Mouse (Mus musculus) heart, embryonic 13.5 days (tissue): ENCODE measurements at regions not wholly inside any gene's neighbourhood (a gene's known extent, or its start where the extent isn't known, plus 50 kb on each side); places are given as distances from the start of the nearest gene placed in this dataset.

ENCODE experiments used
- ATAC-seq: fragments of 200-750 bp; cut with Nextera tagmentation; 2 replicates; pipeline ENCODE4 v1.8.0; 2017; ENCODE audit warnings: moderate TSS enrichment; ENCODE audit not compliant: insufficient number of reproducible peaks, low FRiP score, low TSS enrichment; ENCODE audit errors: extremely low read depth
- H3K27ac ChIP-seq: fragments of 300-500 bp; sonication (generic); replicated peaks from 2 replicates; pipeline ENCODE4 v1.5.1; 2015; ENCODE audit warnings: moderate library complexity, mild to moderate bottlenecking, inconsistent platforms
- H3K27me3 ChIP-seq: fragments of 300-500 bp; sonication (generic); replicated peaks from 2 replicates; pipeline ENCODE4 v1.6.1; 2015; ENCODE audit warnings: mild to moderate bottlenecking, inconsistent platforms
- H3K36me3 ChIP-seq: fragments of 300-500 bp; sonication (generic); 2 replicates; pipeline ENCODE4 v1.6.1; 2015; ENCODE audit warnings: mild to moderate bottlenecking, inconsistent platforms
- H3K4me1 ChIP-seq: fragments of 300-500 bp; sonication (generic); 2 replicates; pipeline ENCODE4 v1.6.1; 2015; ENCODE audit warnings: inconsistent platforms
- H3K4me2 ChIP-seq: fragments of 300-500 bp; sonication (generic); 2 replicates; pipeline ENCODE4 v1.6.1; 2015; ENCODE audit warnings: inconsistent platforms, mild to moderate bottlenecking, moderate library complexity
- H3K4me3 ChIP-seq: fragments of 300-500 bp; sonication (generic); 2 replicates; pipeline ENCODE4 v1.5.1; 2015; ENCODE audit warnings: moderate library complexity, mild to moderate bottlenecking, inconsistent platforms
- H3K9ac ChIP-seq: fragments of 300-500 bp; sonication (generic); 2 replicates; pipeline ENCODE4 v1.6.1; 2015; ENCODE audit warnings: inconsistent platforms, mild to moderate bottlenecking, moderate library complexity
- H3K9me3 ChIP-seq: fragments of 300-500 bp; sonication (generic); 2 replicates; pipeline ENCODE4 v1.6.1; 2016; ENCODE audit warnings: inconsistent platforms
- WGBS: fragments of 180-500 bp; shearing (Covaris S2); methylation state at CpG from one replicate; pipeline ENCODE4 v1.1.7; 2015; ENCODE audit warnings: mixed read lengths; 5-methylcytosine and 5-hydroxymethylcytosine counted together

- Histone ChIP-seq H3K27ac (no peak overlapping the region), H3K9ac (no peak overlapping the region), H3K4me1 (peaks cover 34% of the 10 kb centered on the region), H3K27me3 (no peaks in the 10 kb centered on the region), H3K4me3 (no peak overlapping the region), H3K9me3 (no peaks in the 10 kb centered on the region), H3K36me3 (no peaks in the 10 kb centered on the region), H3K4me2 (no peak overlapping the region)
- no peak for ATAC-seq
- 82% methylated on average over 6 of the region's 6 CpGs for WGBS
These were observed 95.3 kb upstream of the Id2 start for GRCm38 (mm10) chr12:25192216-25192615.

DNA sequence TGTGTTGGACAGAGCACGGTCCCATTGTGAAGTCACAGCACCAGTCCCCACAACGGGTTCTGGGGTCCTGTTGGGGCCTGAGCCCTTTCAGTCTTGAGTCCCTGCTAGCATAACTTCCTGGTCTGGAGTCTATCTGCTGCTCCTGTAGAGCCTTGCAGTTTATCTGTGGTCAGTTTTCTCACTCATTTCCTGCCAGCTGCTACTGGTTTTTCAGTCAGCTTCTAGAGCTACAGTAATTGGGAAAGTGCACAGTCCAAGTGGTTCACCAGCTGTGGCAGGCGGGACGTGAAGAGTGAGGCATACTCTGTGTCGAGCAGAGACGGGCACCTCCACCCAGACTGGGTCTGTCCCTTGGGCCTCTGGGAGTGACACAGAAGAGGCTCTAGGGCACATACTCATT is 93.4 kb upstream of the Id2 start:
- Histone ChIP-seq H3K27me3 (no peaks in the 10 kb centered on the region), H3K9me3 (no peaks in the 10 kb centered on the region), H3K4me3 (no peak overlapping the region), H3K27ac (peak overlapping the region; percentile 78), H3K9ac (no peak overlapping the region; the same call in 1 of the 2 replicates), H3K36me3 (no peaks in the 10 kb centered on the region), H3K4me1 (peaks cover 28% of the 10 kb centered on the region), H3K4me2 (no peak overlapping the region)
- ATAC-seq, result no peak
- whole genome bisulfite sequencing, result 38% methylated on average over 6 of the region's 6 CpGs

DNA sequence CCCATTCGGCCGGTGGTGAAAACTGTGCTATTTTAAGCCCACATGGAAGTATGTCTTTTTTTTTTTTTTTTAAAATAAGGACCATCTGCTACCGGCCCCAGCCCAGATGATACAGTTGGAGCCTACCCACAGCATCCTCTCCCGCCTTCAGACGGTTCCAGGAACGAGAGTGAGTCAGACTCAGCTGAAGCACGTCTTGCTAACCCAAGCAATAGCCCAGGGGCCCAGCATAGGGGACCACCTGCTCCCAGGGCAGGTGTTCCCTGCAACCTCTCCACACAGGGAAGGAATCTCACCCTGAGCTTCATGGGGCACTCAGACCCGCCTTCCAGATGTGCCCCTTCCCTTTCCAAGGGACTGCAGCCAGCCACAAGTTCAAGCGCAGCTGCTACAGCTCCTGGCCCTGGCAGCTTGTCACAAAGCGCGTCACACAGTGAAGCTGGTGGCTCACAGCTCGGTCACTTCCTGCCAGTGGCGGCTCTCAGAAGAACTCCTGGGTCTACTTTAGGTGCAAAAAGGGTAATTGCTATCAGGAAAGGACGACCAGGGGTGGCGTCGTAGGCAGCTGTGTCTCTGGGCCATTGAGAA is 92.3 kb upstream of the Id2 start:
- H3K9ac ChIP-seq, result no peak overlapping the region
- 44% methylated on average over 16 of the region's 16 CpGs for WGBS
- peak overlapping the region; percentile 78; the same call in 1 of the 2 replicates for H3K27ac ChIP-seq

GRCm38 (mm10) chr12:25188556-25188955 is 91.6 kb upstream of the Id2 start:
- no peaks in the 10 kb centered on the region for H3K27me3 ChIP-seq
- no peaks in the 10 kb centered on the region for H3K9me3 ChIP-seq
- H3K4me1 ChIP-seq, result peaks cover 28% of the 10 kb centered on the region
- H3K36me3 ChIP-seq, result no peaks in the 10 kb centered on the region
- no peak overlapping the region for H3K27ac ChIP-seq
- no peak overlapping the region for H3K4me2 ChIP-seq
- H3K9ac ChIP-seq, result no peak overlapping the region
- no peak overlapping the region for H3K4me3 ChIP-seq
- ATAC-seq, result no peak
- 64% methylated on average over 3 of the region's 3 CpGs for WGBS

More for the DNA sequence above, 92.3 kb upstream of the Id2 start:
- no peak for ATAC-seq
- Histone ChIP-seq H3K36me3 (no peaks in the 10 kb centered on the region), H3K9me3 (no peaks in the 10 kb centered on the region), H3K4me3 (no peak overlapping the region), H3K27me3 (no peaks in the 10 kb centered on the region), H3K4me2 (no peak overlapping the region), H3K4me1 (peaks cover 28% of the 10 kb centered on the region)

GRCm38 (mm10) chr12:25187216-25187615 is 90.3 kb upstream of the Id2 start:
- peaks cover 30% of the 10 kb centered on the region for H3K4me1 ChIP-seq
- H3K27ac ChIP-seq, result no peak overlapping the region
- no peaks in the 10 kb centered on the region for H3K36me3 ChIP-seq
- no peak for ATAC-seq
- H3K9ac ChIP-seq, result no peak overlapping the region
- no peak overlapping the region for H3K4me2 ChIP-seq
- H3K4me3 ChIP-seq, result no peak overlapping the region
- no peaks in the 10 kb centered on the region for H3K27me3 ChIP-seq
- WGBS, result 57% methylated on average over 3 of the region's 3 CpGs
- no peaks in the 10 kb centered on the region for H3K9me3 ChIP-seq

- H3K27ac ChIP-seq, result no peak overlapping the region
- 74% methylated on average over 4 of the region's 4 CpGs for WGBS
- no peaks in the 10 kb centered on the region for H3K27me3 ChIP-seq
- ATAC-seq, result no peak
- H3K36me3 ChIP-seq, result no peaks in the 10 kb centered on the region
- H3K4me3 ChIP-seq, result no peak overlapping the region
- H3K4me2 ChIP-seq, result no peak overlapping the region
- peaks cover 5% of the 10 kb centered on the region; the same call in 1 of the 2 replicates for H3K9me3 ChIP-seq
- peaks cover 2% of the 10 kb centered on the region; the same call in 1 of the 2 replicates for H3K4me1 ChIP-seq
- no peak overlapping the region for H3K9ac ChIP-seq
These were observed 85.7 kb upstream of the Id2 start for GRCm38 (mm10) chr12:25182680-25183079.

DNA sequence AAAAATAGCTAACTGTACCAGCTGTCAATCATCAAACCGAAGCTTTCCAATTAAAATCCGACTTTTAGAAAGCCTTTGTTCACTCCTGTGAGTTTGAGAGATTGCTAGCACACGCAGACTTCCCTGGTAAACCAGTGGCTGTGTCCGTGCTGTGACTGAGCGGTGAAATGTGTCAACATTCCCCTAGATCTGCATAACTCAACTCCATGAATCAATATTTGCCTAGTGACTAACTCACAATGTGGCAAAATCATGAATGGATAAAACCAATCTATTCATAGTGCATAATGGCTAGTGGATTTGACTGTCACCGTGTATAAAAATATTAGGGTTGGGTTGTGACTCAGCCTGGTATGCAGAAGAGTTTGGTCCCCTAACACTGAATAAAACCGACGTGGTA is 84.4 kb upstream of the Id2 start:
- no peaks in the 10 kb centered on the region for H3K36me3 ChIP-seq
- no peak overlapping the region for H3K4me2 ChIP-seq
- no peak overlapping the region for H3K4me3 ChIP-seq
- H3K27ac ChIP-seq, result no peak overlapping the region
- H3K9me3 ChIP-seq, result peaks cover 5% of the 10 kb centered on the region; the same call in 1 of the 2 replicates
- H3K4me1 ChIP-seq, result peaks cover 2% of the 10 kb centered on the region; the same call in 1 of the 2 replicates
- ATAC-seq, result no peak
- 84% methylated on average over 8 of the region's 8 CpGs for WGBS
- H3K27me3 ChIP-seq, result no peaks in the 10 kb centered on the region
- H3K9ac ChIP-seq, result no peak overlapping the region

- no peak for ATAC-seq
- no peak overlapping the region for H3K4me3 ChIP-seq
- peaks cover 2% of the 10 kb centered on the region; the same call in 1 of the 2 replicates for H3K4me1 ChIP-seq
- no peaks in the 10 kb centered on the region for H3K27me3 ChIP-seq
- no peaks in the 10 kb centered on the region for H3K36me3 ChIP-seq
- H3K9me3 ChIP-seq, result peaks cover 5% of the 10 kb centered on the region; the same call in 1 of the 2 replicates
- H3K27ac ChIP-seq, result no peak overlapping the region
- no peak overlapping the region for H3K9ac ChIP-seq
- WGBS, result 64% methylated on average over 1 of the region's 1 CpGs
- no peak overlapping the region for H3K4me2 ChIP-seq
These were observed 83.9 kb upstream of the Id2 start for GRCm38 (mm10) chr12:25180861-25181260.

GRCm38 (mm10) chr12:25180289-25180688 is 83.3 kb upstream of the Id2 start:
- H3K4me3 ChIP-seq, result no peak overlapping the region
- H3K9me3 ChIP-seq, result peaks cover 5% of the 10 kb centered on the region; the same call in 1 of the 2 replicates
- H3K4me2 ChIP-seq, result no peak overlapping the region
- 48% methylated on average over 3 of the region's 3 CpGs for WGBS
- no peak for ATAC-seq
- H3K27me3 ChIP-seq, result no peaks in the 10 kb centered on the region
- H3K4me1 ChIP-seq, result peaks cover 2% of the 10 kb centered on the region; the same call in 1 of the 2 replicates
- H3K9ac ChIP-seq, result no peak overlapping the region
- no peaks in the 10 kb centered on the region for H3K36me3 ChIP-seq
- no peak overlapping the region for H3K27ac ChIP-seq

DNA sequence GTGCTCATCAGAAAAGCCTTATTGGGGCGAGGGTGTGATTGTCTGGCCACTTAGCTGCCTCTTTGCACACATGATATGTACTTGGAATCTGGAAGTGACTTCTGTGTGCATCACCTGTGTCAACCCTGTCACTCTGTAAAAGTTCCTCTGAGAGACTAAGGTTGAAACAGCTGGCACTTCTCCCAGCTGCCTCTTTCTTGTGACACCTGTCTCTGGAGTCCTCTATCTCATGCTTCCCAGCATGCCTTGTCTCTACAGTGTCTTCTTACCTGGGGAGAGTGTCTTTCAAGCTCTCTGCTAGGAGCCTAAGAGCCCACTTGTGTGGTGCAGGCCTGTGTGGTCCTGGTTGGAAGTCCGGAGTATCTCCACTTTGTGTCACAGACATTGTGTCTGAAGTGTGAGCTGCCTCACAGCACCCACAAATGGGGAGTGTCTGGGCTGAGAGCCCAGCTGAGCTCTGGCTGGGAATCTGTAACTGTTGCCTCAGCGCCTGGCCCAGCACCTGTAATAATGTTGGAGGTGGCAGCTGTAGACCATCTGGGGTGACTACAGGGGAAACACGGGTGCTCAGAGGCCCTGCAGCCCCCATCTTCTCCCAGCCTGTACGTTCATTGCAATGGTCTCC is 81.7 kb upstream of the Id2 start:
- Histone ChIP-seq H3K27ac (no peak overlapping the region), H3K27me3 (no peaks in the 10 kb centered on the region), H3K4me3 (no peak overlapping the region), H3K9me3 (peaks cover 5% of the 10 kb centered on the region; the same call in 1 of the 2 replicates), H3K9ac (no peak overlapping the region), H3K4me1 (peaks cover 2% of the 10 kb centered on the region; the same call in 1 of the 2 replicates), H3K36me3 (no peaks in the 10 kb centered on the region), H3K4me2 (no peak overlapping the region)
- WGBS, result 74% methylated on average over 5 of the region's 5 CpGs
- ATAC-seq, result no peak

DNA sequence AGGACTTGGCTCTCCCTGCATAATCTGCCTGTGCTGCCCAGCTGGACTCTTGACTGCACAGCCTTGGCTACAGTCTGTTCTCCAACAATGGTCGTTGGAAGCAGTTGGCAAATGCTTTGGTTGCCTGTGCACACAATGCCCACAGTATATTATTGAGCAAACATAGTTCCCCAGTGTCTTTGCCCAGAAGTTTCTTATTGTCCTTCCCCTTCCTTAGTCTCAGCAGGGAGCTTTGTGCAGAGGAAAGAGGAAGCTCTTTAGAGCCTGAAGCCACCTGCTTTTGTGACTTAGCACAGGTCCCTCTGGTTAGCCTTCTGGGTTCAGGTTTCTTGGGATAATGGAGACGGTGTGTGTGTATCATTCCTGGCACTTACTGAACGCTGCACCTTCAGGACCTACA is 80.9 kb upstream of the Id2 start:
- Histone ChIP-seq H3K4me2 (no peak overlapping the region), H3K4me1 (peaks cover 2% of the 10 kb centered on the region; the same call in 1 of the 2 replicates), H3K27me3 (no peaks in the 10 kb centered on the region), H3K4me3 (no peak overlapping the region), H3K36me3 (no peaks in the 10 kb centered on the region), H3K9ac (no peak overlapping the region), H3K27ac (no peak overlapping the region), H3K9me3 (peaks cover 5% of the 10 kb centered on the region; the same call in 1 of the 2 replicates)
- ATAC-seq, result no peak
- WGBS, result 82% methylated on average over 3 of the region's 3 CpGs

- no peak overlapping the region for H3K27ac ChIP-seq
- no peaks in the 10 kb centered on the region for H3K27me3 ChIP-seq
- no peaks in the 10 kb centered on the region; the same call in 1 of the 2 replicates for H3K4me1 ChIP-seq
- no peak overlapping the region for H3K9ac ChIP-seq
- H3K9me3 ChIP-seq, result peaks cover 5% of the 10 kb centered on the region; the same call in 1 of the 2 replicates
- no peak for ATAC-seq
- H3K4me3 ChIP-seq, result no peak overlapping the region
- no peak overlapping the region for H3K4me2 ChIP-seq
- no peaks in the 10 kb centered on the region for H3K36me3 ChIP-seq
- 73% methylated on average over 3 of the region's 3 CpGs for WGBS
These were observed 79.6 kb upstream of the Id2 start for GRCm38 (mm10) chr12:25176565-25176964.
